Mouse (Mus musculus) heart, postnatal 0 days (tissue): ENCODE results near the gene Rtn4.

Source experiments
- CTCF ChIP-seq: IDR thresholded peaks from 2 replicates; pipeline ENCODE4 v1.5.1; 2016; ENCODE audit warnings: antibody characterized with exemption, control low read depth, low read depth
- EP300 ChIP-seq: IDR thresholded peaks from 2 replicates; pipeline ENCODE4 v1.6.1; 2016; ENCODE audit warnings: antibody characterized with exemption, low read depth

DNA sequence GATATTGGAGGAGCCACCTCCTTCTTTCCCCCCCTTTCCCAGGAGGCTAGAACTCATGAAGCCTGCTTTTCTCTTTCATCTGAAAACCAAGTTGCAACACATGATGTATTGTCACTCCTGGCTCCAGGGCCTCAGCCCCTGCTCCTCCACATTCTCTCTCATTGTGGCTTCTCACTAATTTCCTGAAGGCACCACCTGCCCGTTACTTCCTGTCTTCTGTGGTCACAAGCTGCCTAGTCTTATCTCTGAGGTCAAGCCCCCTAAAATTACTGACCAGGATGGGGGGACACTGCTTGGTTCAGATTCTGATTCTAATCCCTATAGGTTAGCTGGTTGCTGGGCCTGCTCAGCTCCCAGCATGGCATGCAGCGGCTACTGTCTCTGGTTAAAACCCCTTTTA, 82.0 kb downstream of the Rtn4 start:
- TF ChIP-seq EP300 (no peak), CTCF (no peak)
